Mouse (Mus musculus): Measurements from ENCODE around the gene Higd1a. TPM values are rescaled to one million over a fixed set of nuclear protein-coding genes. Genes with fewer than 3 reads are reported as not detected.

Higd1a gene
- polyA plus RNA-seq, 1 experiment from 2014 or later, result 251 TPM

DNA sequence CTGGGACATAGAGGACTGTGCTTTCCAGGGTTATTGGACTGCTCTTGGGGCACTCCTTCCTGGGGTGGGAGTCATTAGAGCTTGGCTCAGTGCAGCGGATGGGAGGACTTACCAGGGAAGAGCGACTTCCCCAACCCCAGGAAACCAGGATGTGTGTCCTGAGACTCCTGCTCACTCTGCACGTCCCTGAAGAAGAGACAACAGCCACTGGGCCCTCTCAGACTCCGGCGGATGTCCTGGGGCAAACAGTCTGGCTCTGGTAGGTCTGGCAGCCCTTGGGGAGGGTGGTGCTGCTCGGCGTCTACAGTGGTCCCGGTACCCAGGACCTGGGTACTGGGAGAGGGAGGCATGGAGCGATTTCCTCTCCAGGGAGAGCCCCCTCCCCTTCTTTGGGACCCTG, 40.1 kb upstream of the Higd1a start, which contains the start of gene Ackr2:
Gene Ackr2 (plus strand): TSS at position 111 of the 400 bp plus-strand sequence.
- Histone ChIP-seq H3K4me1 (replicated peaks) (0 out of 2 replicates have a peak, but pooled peaks cover 3% of the 10 kb centered on the region), H3K27ac (no peak within 1 kb of the TSS), H3K27me3 (no peaks in the 10 kb centered on the region), H3K4me3 (peak within 1 kb of the TSS; percentile 17; the same call in 1 of the 2 replicates), H3K4me2 (no peak within 1 kb of the TSS), H3K9ac (no peak within 1 kb of the TSS), H3K36me3 (no peaks in the 10 kb centered on the region), H3K9me3 (replicated peaks) (no peaks in the 10 kb centered on the region)
- ATAC-seq (replicated peaks; ENCODE audit: insufficient number of reproducible peaks, insufficient read depth, low FRiP score, low read depth), result no peak; the same call in 1 of the 2 replicates
- 75% methylated on average over 9 of the region's 9 CpGs for WGBS

DNA sequence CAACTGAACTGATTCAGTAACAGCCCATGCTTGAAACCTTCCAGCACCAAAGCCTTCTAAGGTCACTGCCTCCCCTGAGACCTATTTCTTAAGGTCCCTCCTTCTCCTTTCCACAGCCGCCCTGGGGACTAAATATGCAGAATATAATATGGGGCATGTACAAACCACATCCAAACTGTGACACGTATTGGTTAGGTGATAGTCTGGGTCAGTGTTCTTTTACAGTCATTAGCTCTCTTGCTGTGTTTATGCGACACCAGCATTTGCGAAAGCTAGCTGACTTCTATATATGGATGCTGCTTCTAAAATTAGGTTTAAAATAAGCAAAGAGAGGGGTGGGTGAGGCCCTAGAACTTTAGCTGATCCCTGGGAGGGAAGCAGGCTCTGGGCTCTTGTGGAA, 38.7 kb upstream of the Higd1a start:
- no peak for ATAC-seq (replicated peaks; ENCODE audit: insufficient number of reproducible peaks, insufficient read depth, low FRiP score, low read depth)
- Histone ChIP-seq H3K9me3 (replicated peaks) (no peaks in the 10 kb centered on the region), H3K4me1 (replicated peaks) (0 out of 2 replicates have a peak, but pooled peaks cover 3% of the 10 kb centered on the region), H3K36me3 (no peaks in the 10 kb centered on the region), H3K9ac (no peak overlapping the region), H3K27me3 (no peaks in the 10 kb centered on the region), H3K4me2 (no peak overlapping the region), H3K4me3 (no peak overlapping the region), H3K27ac (no peak overlapping the region)
- WGBS, result 50% methylated on average over 4 of the region's 4 CpGs

DNA sequence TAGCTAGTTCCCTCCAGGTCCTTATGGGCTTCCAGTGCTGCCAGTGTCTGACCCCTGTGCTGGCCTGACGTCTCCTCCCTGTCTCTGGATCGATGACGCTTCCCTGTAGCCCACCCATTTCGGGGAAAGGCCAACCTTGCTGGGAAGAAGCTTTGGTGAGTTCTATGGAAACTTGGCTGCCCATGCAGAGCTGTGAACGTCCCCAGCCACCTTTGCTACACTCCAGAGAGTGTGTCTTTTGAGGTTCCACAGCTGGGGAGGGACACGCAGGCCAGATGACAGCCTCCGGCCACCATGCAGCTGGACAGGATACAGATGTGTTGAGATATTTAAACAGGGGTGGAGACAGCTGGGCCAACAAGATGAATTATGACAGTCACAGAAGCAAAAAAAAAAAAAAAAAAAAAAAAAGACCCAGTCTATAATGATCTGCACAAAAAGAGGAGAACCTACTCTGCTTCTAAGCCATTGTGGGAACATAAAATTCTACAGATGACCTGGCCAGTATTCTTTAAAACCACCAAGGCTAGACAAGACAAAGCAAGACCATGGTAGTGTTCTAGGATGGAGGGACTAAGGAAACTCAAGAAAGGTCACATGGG, 37.3 kb upstream of the Higd1a start:
- Histone ChIP-seq H3K4me3 (no peak overlapping the region), H3K4me2 (no peak overlapping the region), H3K27me3 (no peaks in the 10 kb centered on the region), H3K9me3 (replicated peaks) (no peaks in the 10 kb centered on the region), H3K36me3 (no peaks in the 10 kb centered on the region), H3K27ac (no peak overlapping the region), H3K4me1 (replicated peaks) (peaks cover 11% of the 10 kb centered on the region), H3K9ac (no peak overlapping the region)
- ATAC-seq (replicated peaks; ENCODE audit: insufficient number of reproducible peaks, insufficient read depth, low FRiP score, low read depth), result no peak
- WGBS, result 62% methylated on average over 7 of the region's 7 CpGs

DNA sequence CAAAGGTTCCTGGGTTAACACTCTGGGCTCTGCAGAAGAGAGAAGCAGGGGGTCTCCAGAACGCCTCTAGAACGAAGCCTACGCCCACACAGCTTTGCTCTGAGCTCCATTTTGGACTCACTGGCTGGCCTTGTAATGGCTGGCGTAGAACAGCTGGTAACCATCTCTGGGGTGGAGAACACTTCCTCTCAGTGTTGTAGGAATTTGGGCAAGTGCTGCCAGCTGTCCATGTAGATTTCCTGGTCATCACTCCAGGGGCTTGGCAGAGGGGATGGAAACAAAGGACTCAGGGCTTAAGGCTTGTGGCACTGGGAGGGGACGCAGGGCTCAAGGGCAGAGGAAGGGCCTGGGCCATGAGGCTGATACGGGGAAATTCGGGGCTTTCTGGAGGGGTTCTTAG, 36.3 kb upstream of the Higd1a start:
- no peak for ATAC-seq (replicated peaks; ENCODE audit: insufficient number of reproducible peaks, insufficient read depth, low FRiP score, low read depth)
- Histone ChIP-seq H3K9me3 (replicated peaks) (no peaks in the 10 kb centered on the region), H3K27me3 (no peaks in the 10 kb centered on the region), H3K4me3 (no peak overlapping the region), H3K9ac (no peak overlapping the region), H3K36me3 (no peaks in the 10 kb centered on the region), H3K4me2 (no peak overlapping the region), H3K27ac (no peak overlapping the region), H3K4me1 (replicated peaks) (peaks cover 18% of the 10 kb centered on the region)
- 80% methylated on average over 7 of the region's 7 CpGs for WGBS

DNA sequence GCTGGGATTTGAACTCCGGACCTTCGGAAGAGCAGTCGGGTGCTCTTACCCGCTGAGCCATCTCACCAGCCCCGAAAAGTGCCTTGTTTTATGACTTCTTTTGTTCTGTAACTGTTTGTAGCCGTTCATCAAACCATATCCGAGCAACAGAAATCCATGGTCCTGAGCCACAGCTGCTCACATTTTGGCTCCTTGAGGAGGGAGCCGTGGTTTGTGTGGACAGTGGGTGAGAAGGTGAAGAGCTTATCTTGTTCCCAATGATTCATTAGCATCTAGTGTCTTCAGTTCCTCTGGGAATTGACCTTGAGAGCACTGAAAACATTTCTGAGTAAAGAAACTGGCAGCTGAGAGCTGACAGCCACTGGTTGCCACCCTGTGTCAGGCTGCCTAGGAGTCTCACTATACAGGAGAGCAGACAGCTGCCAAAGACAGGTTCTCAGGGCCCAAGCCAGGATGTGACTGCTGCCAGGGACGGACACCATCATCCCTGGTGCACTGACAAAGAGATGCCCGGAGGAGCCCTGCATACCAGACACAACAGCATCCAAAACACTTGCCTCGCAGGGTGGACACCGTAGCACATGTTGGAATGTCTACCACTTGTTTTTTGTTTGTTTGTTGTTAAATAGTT, 34.0 kb upstream of the Higd1a start:
- H3K4me3 ChIP-seq, result no peak overlapping the region
- H3K36me3 ChIP-seq, result no peaks in the 10 kb centered on the region
- WGBS, result 78% methylated on average over 12 of the region's 12 CpGs
- H3K27me3 ChIP-seq, result no peaks in the 10 kb centered on the region
- H3K9me3 ChIP-seq (replicated peaks), result no peaks in the 10 kb centered on the region
- H3K4me1 ChIP-seq (replicated peaks), result peaks cover 18% of the 10 kb centered on the region
- no peak overlapping the region for H3K27ac ChIP-seq
- ATAC-seq (replicated peaks; ENCODE audit: insufficient number of reproducible peaks, insufficient read depth, low FRiP score, low read depth), result no peak
- H3K9ac ChIP-seq, result no peak overlapping the region
- no peak overlapping the region for H3K4me2 ChIP-seq

DNA sequence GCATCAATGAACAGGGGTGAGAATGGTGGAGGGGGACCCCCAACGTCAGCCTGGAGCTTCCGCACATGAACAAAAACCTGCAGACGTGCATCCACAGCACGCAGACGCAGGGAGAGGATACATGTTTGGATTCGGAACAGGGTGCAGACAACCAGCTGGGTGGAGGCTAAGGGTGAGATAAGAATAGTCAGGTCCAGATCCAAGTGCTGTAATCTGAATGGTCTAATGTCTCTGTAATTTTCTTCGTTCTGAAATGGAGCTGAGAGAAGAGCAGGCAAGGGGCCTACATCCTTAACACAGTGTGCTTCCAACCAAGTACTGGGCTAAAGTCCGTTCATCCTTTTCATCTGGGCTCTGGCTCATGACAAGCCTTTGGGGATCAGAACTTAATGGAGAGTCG, 33.1 kb upstream of the Higd1a start:
- H3K9ac ChIP-seq, result no peak overlapping the region
- no peak overlapping the region for H3K4me3 ChIP-seq
- WGBS, result 78% methylated on average over 9 of the region's 9 CpGs
- no peak overlapping the region for H3K4me2 ChIP-seq
- no peaks in the 10 kb centered on the region for H3K27me3 ChIP-seq
- H3K27ac ChIP-seq, result 0 out of 2 replicates have a peak overlapping the region, but pooled peaks have one; percentile 7
- no peaks in the 10 kb centered on the region for H3K36me3 ChIP-seq
- peaks cover 15% of the 10 kb centered on the region for H3K4me1 ChIP-seq (replicated peaks)
- no peak for ATAC-seq (replicated peaks; ENCODE audit: insufficient number of reproducible peaks, insufficient read depth, low FRiP score, low read depth)
- H3K9me3 ChIP-seq (replicated peaks), result no peaks in the 10 kb centered on the region

DNA sequence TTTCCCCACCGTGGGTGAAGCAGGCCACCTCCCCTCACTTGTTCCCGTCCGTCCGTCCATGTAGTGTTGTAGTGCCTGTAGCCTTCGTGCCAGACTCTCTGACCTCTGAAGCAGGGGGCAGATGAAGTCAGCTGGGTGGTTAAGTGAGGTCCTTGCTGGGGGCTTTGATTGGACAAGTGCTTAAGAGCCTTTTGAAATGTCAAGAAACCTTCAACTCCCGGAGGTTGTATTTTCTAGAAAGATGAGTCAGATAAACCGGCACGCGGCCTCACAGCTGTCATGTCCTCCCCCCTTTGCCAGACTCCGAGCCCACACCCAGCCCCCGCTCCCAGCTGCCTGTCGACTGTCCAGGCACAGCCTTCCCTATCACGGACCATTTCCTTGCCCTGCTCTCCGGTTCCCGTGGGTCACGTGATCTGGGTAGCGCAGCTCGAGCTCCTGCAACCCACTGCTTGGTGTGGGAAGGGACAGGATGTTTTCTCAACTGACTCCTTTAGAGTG, 32.3 kb upstream of the Higd1a start:
- Histone ChIP-seq H3K27ac (peak overlapping the region; percentile 47), H3K27me3 (no peaks in the 10 kb centered on the region), H3K4me3 (peak overlapping the region; percentile 16; the same call in 1 of the 2 replicates), H3K4me1 (replicated peaks) (peaks cover 15% of the 10 kb centered on the region), H3K9ac (no peak overlapping the region), H3K4me2 (peak overlapping the region; percentile 56), H3K9me3 (replicated peaks) (no peaks in the 10 kb centered on the region), H3K36me3 (no peaks in the 10 kb centered on the region)
- 6% methylated on average over 18 of the region's 18 CpGs for WGBS
- peak; percentile 70; the same call in 1 of the 2 replicates for ATAC-seq (replicated peaks; ENCODE audit: insufficient number of reproducible peaks, insufficient read depth, low FRiP score, low read depth)

DNA sequence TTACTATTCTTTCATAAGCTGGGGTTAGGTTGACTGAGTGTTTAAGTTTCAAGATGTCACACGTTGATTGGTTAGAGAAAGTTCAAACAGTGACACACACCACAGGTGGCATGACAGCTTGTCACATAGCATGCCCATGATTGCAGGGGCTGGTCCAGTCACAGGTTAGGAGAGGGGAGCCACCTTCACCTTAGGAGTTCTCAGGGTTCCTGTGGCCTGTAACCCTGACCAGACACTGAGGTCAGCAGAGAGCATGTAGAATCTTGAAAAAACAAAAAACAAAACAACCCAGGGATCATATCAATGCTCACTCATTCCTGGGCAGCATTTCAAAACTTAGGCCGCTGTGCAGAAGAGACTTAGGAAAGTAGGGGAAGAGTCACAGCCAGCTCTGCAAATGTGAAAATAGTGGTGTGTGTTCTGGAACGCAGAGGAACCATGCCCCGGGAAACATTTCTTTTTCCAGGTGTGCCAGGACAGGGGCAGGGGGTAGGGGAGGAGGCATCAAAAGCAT, 31.8 kb upstream of the Higd1a start:
- Histone ChIP-seq H3K4me3 (0 out of 2 replicates have a peak overlapping the region, but pooled peaks have one; percentile 16), H3K4me1 (replicated peaks) (peaks cover 15% of the 10 kb centered on the region), H3K36me3 (no peaks in the 10 kb centered on the region), H3K27me3 (no peaks in the 10 kb centered on the region), H3K27ac (peak overlapping the region; percentile 47), H3K4me2 (peak overlapping the region; percentile 56), H3K9me3 (replicated peaks) (no peaks in the 10 kb centered on the region), H3K9ac (no peak overlapping the region)
- no peak for ATAC-seq (replicated peaks; ENCODE audit: insufficient number of reproducible peaks, insufficient read depth, low FRiP score, low read depth)
- WGBS, result 40% methylated on average over 4 of the region's 4 CpGs

DNA sequence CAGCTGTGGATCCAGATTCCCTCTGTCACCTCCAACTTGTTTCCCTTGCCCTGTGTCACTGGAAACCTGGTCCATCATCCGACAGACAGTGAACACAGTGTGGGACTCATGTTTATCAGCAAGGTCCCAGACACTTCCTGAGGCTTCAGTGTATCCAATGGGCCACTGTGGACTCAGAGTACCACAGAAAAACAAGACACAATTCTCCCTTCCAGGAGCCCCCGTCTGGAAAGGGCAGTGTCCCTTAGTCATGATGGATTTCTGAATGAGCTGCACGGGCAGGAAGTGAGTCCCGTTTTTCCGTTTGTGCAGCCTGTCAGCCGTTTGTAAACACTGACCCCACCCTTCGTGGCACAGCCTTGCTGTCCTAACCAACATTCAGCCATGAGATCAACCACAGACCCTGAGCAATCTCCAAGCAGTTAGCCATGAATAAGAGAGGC, 23.9 kb upstream of the Higd1a start:
- no peaks in the 10 kb centered on the region for H3K36me3 ChIP-seq
- 39% methylated on average over 7 of the region's 7 CpGs for WGBS
- H3K4me1 ChIP-seq (replicated peaks), result peaks cover 4% of the 10 kb centered on the region; the same call in 1 of the 2 replicates
- H3K9me3 ChIP-seq (replicated peaks), result no peaks in the 10 kb centered on the region
- H3K27me3 ChIP-seq, result no peaks in the 10 kb centered on the region
- H3K4me2 ChIP-seq, result no peak overlapping the region
- H3K4me3 ChIP-seq, result no peak overlapping the region
- no peak overlapping the region for H3K9ac ChIP-seq
- no peak for ATAC-seq (replicated peaks; ENCODE audit: insufficient number of reproducible peaks, insufficient read depth, low FRiP score, low read depth)
- no peak overlapping the region for H3K27ac ChIP-seq

DNA sequence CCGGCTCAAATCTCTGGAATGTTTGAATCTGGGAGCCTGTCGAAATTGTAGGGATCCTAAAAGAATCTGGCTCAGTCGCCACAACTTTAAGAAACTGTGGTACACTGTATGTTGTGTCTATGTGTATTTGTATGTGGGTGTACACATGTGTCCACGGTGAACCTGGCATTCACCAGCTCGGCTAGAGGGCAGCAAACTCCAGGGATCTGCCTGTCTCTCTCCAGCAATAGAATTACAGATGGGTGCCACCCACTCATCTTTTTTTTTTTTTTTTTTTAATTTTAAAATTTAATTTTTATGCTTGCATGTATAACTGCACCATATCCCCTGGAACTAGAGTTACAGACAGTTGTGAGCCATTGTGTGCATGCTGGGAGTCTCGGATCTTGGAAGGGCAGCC, 23.1 kb upstream of the Higd1a start:
- H3K27ac ChIP-seq, result no peak overlapping the region
- H3K9ac ChIP-seq, result no peak overlapping the region
- H3K36me3 ChIP-seq, result no peaks in the 10 kb centered on the region
- H3K4me1 ChIP-seq (replicated peaks), result peaks cover 4% of the 10 kb centered on the region; the same call in 1 of the 2 replicates
- no peak for ATAC-seq (replicated peaks; ENCODE audit: insufficient number of reproducible peaks, insufficient read depth, low FRiP score, low read depth)
- WGBS, result 59% methylated on average over 6 of the region's 6 CpGs
- no peaks in the 10 kb centered on the region for H3K27me3 ChIP-seq
- no peaks in the 10 kb centered on the region for H3K9me3 ChIP-seq (replicated peaks)
- peak overlapping the region; percentile 35; the same call in 1 of the 2 replicates for H3K4me2 ChIP-seq
- H3K4me3 ChIP-seq, result no peak overlapping the region

DNA sequence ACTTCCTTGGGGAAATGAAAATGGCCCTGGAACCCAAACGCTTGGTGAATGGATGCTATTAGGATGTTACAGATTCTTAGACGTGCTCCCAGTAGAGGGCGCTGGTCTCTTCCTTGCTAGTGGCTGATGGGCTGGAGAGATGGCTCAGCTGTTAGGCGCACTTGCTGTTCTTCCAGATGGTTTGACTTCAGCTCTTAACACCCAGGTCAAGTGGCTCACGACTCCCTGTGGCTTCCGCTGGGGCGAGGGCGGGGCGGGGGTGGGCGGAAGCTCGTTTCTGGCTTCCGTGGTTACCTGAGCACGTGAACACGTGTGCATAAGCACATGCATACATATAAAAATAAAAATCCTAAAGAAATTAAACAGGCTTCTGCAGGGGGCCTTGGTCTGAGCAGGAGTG, 22.7 kb upstream of the Higd1a start:
- H3K9me3 ChIP-seq (replicated peaks), result no peaks in the 10 kb centered on the region
- H3K4me1 ChIP-seq (replicated peaks), result peaks cover 4% of the 10 kb centered on the region; the same call in 1 of the 2 replicates
- H3K9ac ChIP-seq, result no peak overlapping the region
- ATAC-seq (replicated peaks; ENCODE audit: insufficient number of reproducible peaks, insufficient read depth, low FRiP score, low read depth), result no peak
- peak overlapping the region; percentile 35; the same call in 1 of the 2 replicates for H3K4me2 ChIP-seq
- WGBS, result 19% methylated on average over 14 of the region's 14 CpGs
- no peak overlapping the region for H3K27ac ChIP-seq
- H3K27me3 ChIP-seq, result no peaks in the 10 kb centered on the region
- no peaks in the 10 kb centered on the region for H3K36me3 ChIP-seq
- no peak overlapping the region for H3K4me3 ChIP-seq

All from heart, embryonic 15.5 days (tissue).